Mouse (Mus musculus) intestine, embryonic 16.5 days (tissue): Measurements from ENCODE around the gene Trappc3. TPM values are rescaled to one million over a fixed set of nuclear protein-coding genes. Genes with fewer than 3 reads are reported as not detected.
"Not testable (repeated sequence)": the region's sequence is repeated elsewhere in the genome, so short reads cannot be mapped to it uniquely, and the experiment has no call there.

Source experiments
- ATAC-seq: fragments of 200-750 bp; cut with Nextera tagmentation; 2 replicates; pipeline ENCODE4 v1.8.0; 2017; ENCODE audit warnings: moderate TSS enrichment, moderate library complexity
- H3K27ac ChIP-seq: fragments of 300-500 bp; sonication (generic); 2 replicates; pipeline ENCODE4 v1.5.1; 2014; ENCODE audit warnings: mild to moderate bottlenecking, low read length
- H3K27me3 ChIP-seq: fragments of 300-500 bp; sonication (generic); replicated peaks from 2 replicates; pipeline ENCODE4 v1.6.1; 2014; ENCODE audit warnings: low read length, control low read depth, mixed read lengths; ENCODE audit not compliant: control insufficient read depth, insufficient read depth
- H3K36me3 ChIP-seq: fragments of 300-500 bp; sonication (generic); 2 replicates; pipeline ENCODE4 v1.6.1; 2014; ENCODE audit warnings: low read length, control low read depth; ENCODE audit not compliant: control insufficient read depth, insufficient read depth
- H3K4me1 ChIP-seq: fragments of 300-500 bp; sonication (generic); 2 replicates; pipeline ENCODE4 v1.6.1; 2014; ENCODE audit warnings: low read length, control low read depth, mixed read lengths; ENCODE audit not compliant: control insufficient read depth, insufficient read depth
- H3K4me2 ChIP-seq: fragments of 300-500 bp; sonication (generic); 2 replicates; pipeline ENCODE4 v1.6.1; 2014; ENCODE audit warnings: low read depth, low read length, control low read depth
- H3K4me3 ChIP-seq: fragments of 300-500 bp; sonication (generic); 2 replicates; pipeline ENCODE4 v1.5.1; 2014; ENCODE audit warnings: mild to moderate bottlenecking, low read length
- H3K9ac ChIP-seq: fragments of 300-500 bp; sonication (generic); 2 replicates; pipeline ENCODE4 v1.6.1; 2014; ENCODE audit warnings: low read depth, low read length
- H3K9me3 ChIP-seq: fragments of 300-500 bp; sonication (generic); 2 replicates; pipeline ENCODE4 v1.6.1; 2016; ENCODE audit warnings: low read length, control low read depth; ENCODE audit not compliant: control insufficient read depth
- WGBS: fragments of 180-500 bp; shearing (Covaris S2); extraction: QIAGEN DNeasy Blood & Tissue Kit; methylation state at CpG from one replicate; pipeline ENCODE4 v1.1.7; 2014; 5-methylcytosine and 5-hydroxymethylcytosine counted together
- polyA plus RNA-seq: library from polyadenylated mRNA; unstranded; fragments of >200 nt; fragmentation: Nextera tagmentation; extraction: Ambion mirVana; gene quantifications from 2 replicates; pipeline ENCODE4 v1.2.1, GENCODE M21; 2015

Trappc3 gene
- 105 and 107 TPM in 2 replicates for polyA plus RNA-seq

DNA sequence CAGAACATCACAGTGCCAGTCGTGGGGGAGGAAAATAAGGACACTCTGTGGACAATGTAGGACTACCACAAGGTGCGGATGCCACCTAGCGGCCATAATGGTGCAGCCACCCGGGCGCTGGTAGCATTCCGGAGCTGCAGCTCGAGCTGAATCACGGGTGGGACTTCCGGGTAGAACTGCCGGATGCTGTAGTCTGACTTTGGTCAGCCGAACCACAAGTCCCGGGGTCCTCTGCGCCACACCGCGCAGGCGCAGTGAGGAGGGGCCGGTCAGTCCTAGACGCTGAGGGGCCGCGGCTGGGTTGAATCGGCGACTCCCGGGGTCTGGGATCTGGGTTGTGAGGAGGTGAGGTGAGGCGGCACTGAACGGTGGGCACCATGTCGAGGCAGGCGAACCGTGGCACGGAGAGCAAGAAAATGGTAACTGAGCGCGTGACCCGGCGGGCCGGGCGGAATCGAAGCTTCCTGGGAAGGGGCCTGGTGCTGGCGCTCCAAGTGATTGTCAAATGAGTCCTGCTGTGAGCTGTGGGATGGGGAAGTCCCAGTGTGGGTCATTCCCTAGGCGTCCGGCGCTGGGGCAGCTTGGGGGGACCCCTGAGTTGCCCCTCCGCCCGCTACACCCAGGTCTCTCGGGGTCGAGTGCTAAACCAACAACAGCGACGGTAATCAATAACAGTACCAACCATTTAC lies at the start of gene Trappc3:
Trappc3 (plus strand) TSS at position 207 of the 689 bp plus-strand sequence.
- Histone ChIP-seq H3K27ac (peak within 1 kb of the TSS; percentile 34), H3K27me3 (no peaks in the 10 kb centered on the region), H3K4me2 (peak within 1 kb of the TSS; percentile 83), H3K9ac (peak within 1 kb of the TSS; percentile 88), H3K4me1 (peaks cover 41% of the 10 kb centered on the region), H3K9me3 (no peaks in the 10 kb centered on the region), H3K4me3 (peak within 1 kb of the TSS; percentile 84), H3K36me3 (no peaks in the 10 kb centered on the region)
- under 1% methylated on average over 46 of the region's 46 CpGs for WGBS
- peak; percentile 94 for ATAC-seq

DNA sequence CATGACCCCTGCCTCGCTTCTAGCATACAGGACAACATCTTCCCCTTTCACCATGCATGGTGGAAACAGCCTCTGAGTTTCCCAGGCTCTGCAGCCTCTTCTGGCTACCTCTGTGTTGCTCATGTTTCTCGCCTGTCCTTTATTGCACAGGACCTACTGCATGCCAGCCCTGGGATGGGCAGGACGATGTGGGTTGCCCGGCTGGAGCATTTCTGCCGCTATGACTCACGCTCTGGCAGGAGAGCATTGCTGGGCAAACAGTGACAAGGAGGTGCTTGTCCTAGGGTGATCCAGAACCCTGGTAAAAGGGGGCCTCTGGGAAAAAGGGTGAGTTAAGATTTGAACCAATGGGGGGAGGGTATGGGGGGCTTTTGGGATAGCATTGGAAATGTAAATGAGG lies 44.4 kb upstream of the Trappc3 start:
- 77% methylated on average over 6 of the region's 6 CpGs for WGBS
- no peaks in the 10 kb centered on the region for H3K27me3 ChIP-seq
- no peaks in the 10 kb centered on the region for H3K4me1 ChIP-seq
- H3K4me2 ChIP-seq, result no peak overlapping the region
- no peak overlapping the region for H3K4me3 ChIP-seq
- no peak overlapping the region for H3K27ac ChIP-seq
- H3K9me3 ChIP-seq, result no peaks in the 10 kb centered on the region
- H3K9ac ChIP-seq, result no peak overlapping the region
- ATAC-seq, result no peak
- no peaks in the 10 kb centered on the region for H3K36me3 ChIP-seq

DNA sequence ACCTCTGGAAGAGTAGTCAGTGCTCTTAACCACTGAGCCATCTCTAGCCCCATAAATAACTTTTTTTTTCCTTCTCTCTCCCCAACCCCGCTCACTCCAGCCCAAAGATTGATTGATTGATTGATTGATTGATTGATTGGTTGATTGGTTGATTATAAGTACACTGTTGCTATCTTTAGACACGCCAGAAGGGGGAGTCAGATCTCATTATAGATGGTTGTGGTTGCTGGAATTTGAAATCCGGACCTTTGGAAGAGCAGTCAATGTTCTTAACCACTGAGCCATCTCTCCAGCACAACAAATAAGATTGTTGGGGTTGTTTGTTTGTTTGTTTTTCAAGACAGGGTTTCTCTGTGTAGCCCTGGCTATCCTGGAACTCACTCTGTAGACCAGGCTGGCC lies 42.6 kb upstream of the Trappc3 start:
- not testable (repeated sequence) for H3K27me3 ChIP-seq, H3K27ac ChIP-seq, H3K4me3 ChIP-seq, H3K9me3 ChIP-seq, ATAC-seq, H3K9ac ChIP-seq, H3K36me3 ChIP-seq, H3K4me2 ChIP-seq, H3K4me1 ChIP-seq
- WGBS, result 65% methylated on average over 3 of the region's 3 CpGs

DNA sequence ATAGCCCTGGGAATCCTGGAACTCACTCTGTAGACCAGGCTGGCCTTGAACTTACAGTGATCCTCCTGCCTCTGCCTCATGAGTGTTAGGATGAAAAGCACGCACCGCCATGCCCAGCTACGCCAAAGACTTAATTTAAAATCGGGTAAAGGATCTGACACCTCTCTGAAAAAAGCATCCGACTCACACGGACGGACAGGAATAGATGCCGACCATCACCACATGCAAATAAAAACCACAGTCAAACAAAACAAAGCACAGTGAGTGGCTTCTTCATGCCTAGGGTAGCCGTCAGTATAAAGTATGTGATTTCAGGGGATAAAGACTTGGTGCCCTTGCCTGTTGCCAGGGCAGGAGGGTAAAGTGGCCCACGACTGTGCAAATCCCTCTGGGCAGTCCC lies 42.1 kb upstream of the Trappc3 start:
- Histone ChIP-seq H3K27ac (no peak overlapping the region), H3K36me3 (no peaks in the 10 kb centered on the region), H3K4me1 (no peaks in the 10 kb centered on the region), H3K4me2 (no peak overlapping the region), H3K27me3 (no peaks in the 10 kb centered on the region), H3K9me3 (no peaks in the 10 kb centered on the region), H3K9ac (no peak overlapping the region), H3K4me3 (no peak overlapping the region)
- 93% methylated on average over 10 of the region's 10 CpGs for WGBS
- ATAC-seq, result no peak

DNA sequence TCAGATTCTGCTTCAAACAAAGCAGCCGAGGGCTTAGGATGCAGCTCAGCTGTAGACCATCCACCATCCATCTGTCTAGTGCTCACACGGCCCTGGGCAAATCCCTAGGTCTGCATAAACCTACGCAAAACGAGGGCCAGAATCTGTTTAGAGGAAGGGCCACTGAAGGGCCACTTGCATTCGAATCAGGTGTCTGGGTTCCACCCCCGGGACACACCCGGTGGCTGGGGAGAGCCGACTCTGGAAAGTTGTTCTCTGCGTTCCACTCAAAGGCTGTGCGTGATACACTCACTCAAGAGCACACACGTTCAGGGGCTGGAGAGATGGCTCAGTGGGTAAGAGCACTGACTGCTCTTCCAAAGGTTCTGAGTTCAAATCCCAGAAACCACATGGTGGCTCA lies 39.5 kb upstream of the Trappc3 start:
- Histone ChIP-seq H3K4me1 (no peaks in the 10 kb centered on the region), H3K27me3 (no peaks in the 10 kb centered on the region), H3K4me2 (no peak overlapping the region), H3K27ac (no peak overlapping the region), H3K4me3 (no peak overlapping the region), H3K9me3 (no peaks in the 10 kb centered on the region), H3K36me3 (no peaks in the 10 kb centered on the region), H3K9ac (no peak overlapping the region)
- 83% methylated on average over 11 of the region's 11 CpGs for WGBS
- ATAC-seq, result no peak

DNA sequence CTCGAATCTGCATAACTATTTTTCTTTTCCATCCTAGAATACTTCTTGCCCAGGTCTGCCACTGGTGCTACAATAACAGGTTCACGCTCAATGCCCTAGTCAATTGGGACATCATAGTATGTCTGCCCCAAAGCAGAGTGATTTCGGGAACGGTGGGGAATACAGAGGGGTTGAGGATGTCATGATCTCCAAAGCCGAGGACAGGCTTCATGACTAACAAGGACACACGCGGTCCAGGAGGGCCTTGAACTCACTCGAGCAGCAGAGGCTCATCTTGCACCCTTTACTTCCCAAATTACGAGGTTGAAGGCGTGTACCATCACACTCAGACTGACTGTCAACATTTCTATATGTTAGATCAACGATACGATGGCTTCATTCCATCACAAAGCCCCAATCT lies 35.5 kb upstream of the Trappc3 start:
- Histone ChIP-seq H3K4me2 (no peak overlapping the region), H3K27me3 (0 out of 2 replicates have a peak, but pooled peaks cover 2% of the 10 kb centered on the region), H3K36me3 (0 out of 2 replicates have a peak, but pooled peaks cover 5% of the 10 kb centered on the region), H3K4me1 (no peaks in the 10 kb centered on the region), H3K27ac (no peak overlapping the region), H3K9me3 (no peaks in the 10 kb centered on the region), H3K4me3 (no peak overlapping the region), H3K9ac (no peak overlapping the region)
- 56% methylated on average over 12 of the region's 12 CpGs for WGBS
- ATAC-seq, result peak; percentile 18

DNA sequence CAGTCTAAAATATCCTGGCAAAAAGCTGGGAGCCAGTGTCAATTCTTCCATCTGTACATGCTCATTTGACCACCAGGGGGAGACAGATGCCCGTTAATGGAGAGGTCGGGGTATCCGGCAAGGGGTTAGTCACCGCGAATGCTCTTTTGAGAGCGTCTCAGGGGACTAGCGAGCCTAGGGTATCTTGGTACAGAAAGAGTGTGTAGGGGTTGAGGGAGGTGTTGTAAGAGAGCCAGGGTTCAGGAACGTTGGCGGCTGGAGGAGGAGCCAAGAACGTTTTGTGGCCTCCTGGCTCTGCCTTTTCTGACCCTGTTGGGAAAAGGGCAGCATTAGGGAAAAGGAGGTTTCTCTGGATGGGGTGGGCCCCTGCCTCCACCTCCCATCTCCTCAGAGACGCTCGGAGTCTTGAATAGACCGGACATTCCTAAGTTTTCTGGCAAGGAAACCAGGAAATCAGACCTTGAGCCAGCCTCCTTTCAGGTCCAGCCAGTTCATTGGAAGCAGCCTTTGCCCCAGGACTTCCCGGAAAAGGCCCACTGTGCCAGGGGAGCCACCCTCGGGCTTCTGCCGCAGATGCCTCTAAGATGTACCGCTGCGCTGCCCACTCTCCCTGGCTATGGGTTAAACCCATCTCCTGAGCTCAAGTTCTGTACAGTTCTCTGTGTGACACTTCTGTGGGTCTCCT lies 34.9 kb upstream of the Trappc3 start:
- WGBS, result 8% methylated on average over 18 of the region's 18 CpGs
- Histone ChIP-seq H3K4me3 (peak overlapping the region; percentile 37), H3K9me3 (no peaks in the 10 kb centered on the region), H3K4me1 (no peaks in the 10 kb centered on the region), H3K27ac (peak overlapping the region; percentile 61; the same call in 1 of the 2 replicates), H3K4me2 (peak overlapping the region; percentile 57), H3K27me3 (0 out of 2 replicates have a peak, but pooled peaks cover 2% of the 10 kb centered on the region), H3K9ac (peak overlapping the region; percentile 63), H3K36me3 (0 out of 2 replicates have a peak, but pooled peaks cover 6% of the 10 kb centered on the region)
- peak; percentile 90 for ATAC-seq

DNA sequence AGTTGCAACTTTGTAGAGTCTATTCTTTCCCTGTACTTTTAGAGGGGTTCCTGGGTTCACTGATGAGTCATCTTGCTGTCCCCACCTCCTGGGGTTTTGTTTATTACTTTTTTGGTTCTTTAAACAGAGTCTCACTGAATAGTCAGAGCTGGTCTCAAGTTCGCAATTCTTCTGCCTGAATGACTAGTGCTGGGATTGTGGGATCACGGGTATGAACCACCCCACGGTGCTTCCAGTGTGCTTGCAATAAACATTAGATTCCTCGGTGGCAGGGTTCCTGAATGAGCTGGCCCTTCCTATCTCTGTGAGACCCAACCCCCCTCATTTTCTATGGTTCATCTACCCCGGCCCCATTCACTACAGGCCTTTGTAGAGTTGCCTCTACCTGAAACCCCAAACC lies 34.0 kb upstream of the Trappc3 start:
- Histone ChIP-seq H3K36me3 (peaks cover 11% of the 10 kb centered on the region; the same call in 1 of the 2 replicates), H3K27me3 (0 out of 2 replicates have a peak, but pooled peaks cover 2% of the 10 kb centered on the region), H3K4me2 (no peak overlapping the region), H3K9me3 (no peaks in the 10 kb centered on the region), H3K27ac (no peak overlapping the region), H3K9ac (no peak overlapping the region), H3K4me3 (no peak overlapping the region), H3K4me1 (no peaks in the 10 kb centered on the region)
- ATAC-seq, result no peak
- 24% methylated on average over 5 of the region's 5 CpGs for WGBS

GRCm38 (mm10) chr4:126229900-126230299 lies 32.2 kb upstream of the Trappc3 start:
- Histone ChIP-seq H3K27ac (no peak overlapping the region), H3K4me3 (no peak overlapping the region), H3K4me1 (no peaks in the 10 kb centered on the region), H3K4me2 (no peak overlapping the region), H3K9ac (no peak overlapping the region), H3K9me3 (no peaks in the 10 kb centered on the region), H3K36me3 (peaks cover 17% of the 10 kb centered on the region; the same call in 1 of the 2 replicates), H3K27me3 (0 out of 2 replicates have a peak, but pooled peaks cover 2% of the 10 kb centered on the region)
- no peak for ATAC-seq
- WGBS, result 54% methylated on average over 7 of the region's 7 CpGs
